Mouse (Mus musculus) G1E (cell line): ENCODE results near the gene Ncapd2. TPM values are rescaled to one million over a fixed set of nuclear protein-coding genes. Genes with fewer than 3 reads are reported as not detected.

Source experiments
- ATAC-seq: 2 replicates; pipeline ENCODE4 v1.8.0; 2016; ENCODE audit warnings: mild to moderate bottlenecking; ENCODE audit not compliant: insufficient number of reproducible peaks, poor library complexity, low FRiP score, severe bottlenecking; ENCODE audit errors: extremely low read depth
- DNase-seq: peaks from one replicate; pipeline ENCODE4 v3.0.0; 2012; ENCODE audit warnings: low spot score
- H3K27me3 ChIP-seq: 2 replicates; pipeline ENCODE4 v1.6.1; 2012; ENCODE audit warnings: mild to moderate bottlenecking, low read length, inconsistent platforms; ENCODE audit not compliant: insufficient read depth
- H3K36me3 ChIP-seq: replicated peaks from 2 replicates; pipeline ENCODE3; 2012; ENCODE audit warnings: mild to moderate bottlenecking, inconsistent platforms
- H3K4me1 ChIP-seq: 2 replicates; pipeline ENCODE4 v1.6.1; 2012; ENCODE audit warnings: low read depth, low read length, inconsistent platforms, mixed read lengths; ENCODE audit not compliant: insufficient read depth
- H3K4me3 ChIP-seq: 2 replicates; pipeline ENCODE4 v1.5.1; 2012; ENCODE audit warnings: low read depth, mild to moderate bottlenecking, inconsistent platforms, low read length, moderate library complexity, mixed read lengths
- H3K9me3 ChIP-seq: replicated peaks from 2 replicates; pipeline ENCODE4 v1.6.1; 2012; ENCODE audit warnings: inconsistent platforms
- CTCF ChIP-seq: IDR thresholded peaks from 2 replicates; pipeline ENCODE4 v1.5.1; 2012; ENCODE audit warnings: low read depth, low read length, inconsistent platforms, mixed read lengths
- GATA1 ChIP-seq: IDR thresholded peaks from 2 replicates; pipeline ENCODE4 v1.6.1; 2012; ENCODE audit warnings: borderline replicate concordance, low read length, inconsistent platforms, mixed read lengths
- GATA2 ChIP-seq: IDR thresholded peaks from 2 replicates; pipeline ENCODE4 v1.6.1; 2012; ENCODE audit warnings: low read depth, low read length, inconsistent platforms, borderline replicate concordance
- POLR2AphosphoS5 ChIP-seq: IDR thresholded peaks from 2 replicates; pipeline ENCODE4 v1.6.1; 2012; ENCODE audit warnings: low read depth, low read length, inconsistent platforms; ENCODE audit not compliant: insufficient replicate concordance
- TAL1 ChIP-seq: conservative IDR thresholded peaks from 2 replicates; pipeline ENCODE4 v1.6.1; 2012; ENCODE audit warnings: low read depth, low read length, inconsistent platforms, mixed read lengths
- polyA plus RNA-seq: library from polyadenylated mRNA; stranded (reverse); fragments of >175 nt; gene quantifications from 2 replicates; pipeline ENCODE4 v1.2.3, GENCODE M21; 2012
- total RNA-seq, 2 experiments: library from RNA; stranded (forward) in 1 of 2; stranded (reverse) in 1 of 2; fragments of 200-1000 nt in 1 of 2; fragments of >200 nt in 1 of 2; fragmentation: Nextera tagmentation in 1 of 2; gene quantifications; 2 replicates each; pipeline ENCODE4 v1.2.3; 2014 to 2017

The Ncapd2 gene
- total and polyA plus RNA-seq, 3 experiments = 243 to 557 (median 269) TPM

DNA sequence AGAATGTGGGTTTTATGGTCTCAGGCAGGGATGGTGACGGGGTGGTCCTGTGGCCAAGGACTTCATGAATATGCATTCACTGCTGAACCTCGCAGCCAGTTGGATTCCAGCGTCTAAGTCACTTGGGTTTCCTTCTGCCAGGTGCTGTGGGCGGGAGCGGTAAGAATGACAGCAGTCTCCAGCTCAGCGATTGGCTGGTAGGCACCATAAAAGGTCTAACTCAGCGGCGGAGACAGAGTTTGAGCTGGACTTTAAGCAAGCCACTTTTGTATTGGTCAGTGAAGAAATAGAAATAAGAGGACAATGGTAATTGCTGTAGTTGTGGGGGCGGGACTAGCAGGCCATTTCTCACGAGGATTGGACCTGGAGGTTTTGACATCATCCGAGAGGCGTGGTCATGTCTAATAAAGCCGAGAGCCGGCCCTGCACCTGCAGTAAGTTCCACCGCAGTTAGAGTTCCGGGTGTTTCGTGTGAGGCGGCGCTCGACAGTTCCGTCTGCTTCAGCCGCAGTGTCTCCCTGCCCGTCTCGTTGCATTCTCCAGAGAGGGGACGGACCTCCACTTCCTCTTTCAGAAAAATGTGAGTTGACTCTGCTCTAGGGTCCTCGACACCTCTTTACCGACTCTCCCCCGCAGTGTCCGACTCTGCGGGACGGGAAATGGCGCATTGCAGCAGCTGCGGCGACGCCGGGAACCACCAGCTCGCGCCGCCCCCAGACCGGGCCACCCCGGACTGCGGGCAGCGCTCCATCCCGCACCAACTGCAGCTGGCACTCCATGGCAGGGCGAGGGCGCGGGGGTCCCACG is 23.9 kb upstream of the Ncapd2 start, which contains the start of gene Vamp1:
Vamp1 (plus strand) TSS at position 404 of the 807 bp plus-strand sequence.
- Histone ChIP-seq H3K9me3 (no peaks in the 10 kb centered on the region), H3K36me3 (peaks cover 29% of the 10 kb centered on the region), H3K4me3 (peak within 1 kb of the TSS; percentile 79), H3K4me1 (peaks cover 30% of the 10 kb centered on the region), H3K27me3 (peaks cover 29% of the 10 kb centered on the region)
- TF ChIP-seq TAL1 = no peak
- peak; percentile 87 for TF ChIP-seq POLR2AphosphoS5
- ATAC-seq = peak; percentile 93
- peak; percentile 97 for DNase-seq

DNA sequence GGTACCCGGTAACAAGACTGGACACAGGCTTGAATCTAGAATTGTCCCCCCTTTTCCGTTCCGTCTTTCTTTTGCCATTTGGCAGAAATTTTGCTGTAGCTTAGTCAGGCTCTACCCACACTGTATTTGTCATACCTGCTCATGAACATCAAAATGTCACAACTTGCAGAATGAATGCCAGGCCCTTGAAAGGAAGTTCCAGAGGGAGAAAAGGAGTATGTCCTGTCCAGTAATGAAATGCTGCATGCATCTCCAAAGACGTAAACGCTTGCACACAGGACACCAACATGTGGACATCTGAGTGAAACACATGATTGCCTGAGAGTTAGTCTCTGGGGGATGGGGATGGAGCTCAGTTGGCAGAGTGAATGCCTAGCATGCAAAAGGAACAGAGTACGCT is 22.2 kb upstream of the Ncapd2 start:
- Histone ChIP-seq H3K27me3 (peaks cover 35% of the 10 kb centered on the region), H3K4me1 (peaks cover 28% of the 10 kb centered on the region), H3K9me3 (no peaks in the 10 kb centered on the region), H3K36me3 (peaks cover 13% of the 10 kb centered on the region), H3K4me3 (no peak overlapping the region)
- ATAC-seq = no peak
- TF ChIP-seq GATA2 (no peak), POLR2AphosphoS5 (no peak), GATA1 (no peak), TAL1 (no peak), CTCF (no peak)
- no peak for DNase-seq

DNA sequence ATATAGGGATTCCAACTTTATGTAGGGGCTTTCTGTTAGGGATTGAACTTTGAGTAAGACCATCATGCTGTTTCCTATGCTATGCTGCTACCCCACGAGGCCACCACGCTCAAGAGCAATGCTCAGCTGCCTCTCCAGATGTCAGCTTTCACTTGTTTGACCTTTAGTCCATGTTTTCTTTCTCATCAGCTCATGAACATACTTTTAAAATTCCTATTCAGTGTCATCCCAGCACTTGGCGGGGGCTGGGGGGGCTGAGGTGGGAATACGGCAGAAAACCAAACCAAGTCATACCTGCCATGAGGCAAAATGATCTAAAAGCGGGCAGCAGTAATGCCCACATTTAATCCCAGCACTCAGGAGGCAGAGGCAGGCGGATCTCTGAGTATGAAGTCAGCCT is 21.6 kb upstream of the Ncapd2 start:
- no peak for ATAC-seq
- H3K4me1 ChIP-seq = peaks cover 22% of the 10 kb centered on the region
- TF ChIP-seq POLR2AphosphoS5 = no peak
- TF ChIP-seq CTCF = no peak
- no peak for TF ChIP-seq TAL1
- TF ChIP-seq GATA2 = no peak
- TF ChIP-seq GATA1 = no peak
- no peaks in the 10 kb centered on the region for H3K9me3 ChIP-seq
- no peak overlapping the region for H3K4me3 ChIP-seq
- H3K36me3 ChIP-seq = peaks cover 7% of the 10 kb centered on the region
- H3K27me3 ChIP-seq = peaks cover 35% of the 10 kb centered on the region
- DNase-seq = no peak

DNA sequence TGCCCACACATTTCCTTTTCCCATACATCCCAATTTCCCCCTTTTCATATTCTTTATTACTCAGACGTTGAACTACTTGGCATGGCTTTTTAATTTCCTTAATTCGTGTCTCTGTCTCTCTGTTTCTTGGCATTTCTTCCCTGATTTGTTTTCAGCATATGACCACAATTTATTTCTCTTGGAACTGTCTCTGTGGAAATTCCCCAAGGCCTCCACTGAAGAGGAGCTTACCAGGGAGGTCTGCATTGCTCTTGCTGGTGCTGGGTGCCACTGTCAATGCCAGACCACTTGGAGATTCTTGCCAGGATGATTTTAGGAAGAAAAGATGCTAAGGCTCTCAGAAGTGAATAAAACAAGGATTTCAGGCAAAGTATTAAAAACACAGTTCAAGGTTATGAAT is 21.1 kb upstream of the Ncapd2 start:
- Histone ChIP-seq H3K36me3 (peaks cover 2% of the 10 kb centered on the region), H3K4me3 (no peak overlapping the region), H3K9me3 (no peaks in the 10 kb centered on the region), H3K27me3 (peaks cover 35% of the 10 kb centered on the region), H3K4me1 (peaks cover 20% of the 10 kb centered on the region)
- no peak for DNase-seq
- no peak for ATAC-seq
- TF ChIP-seq CTCF = no peak
- TF ChIP-seq TAL1 = no peak
- no peak for TF ChIP-seq POLR2AphosphoS5
- no peak for TF ChIP-seq GATA2
- TF ChIP-seq GATA1 = no peak

DNA sequence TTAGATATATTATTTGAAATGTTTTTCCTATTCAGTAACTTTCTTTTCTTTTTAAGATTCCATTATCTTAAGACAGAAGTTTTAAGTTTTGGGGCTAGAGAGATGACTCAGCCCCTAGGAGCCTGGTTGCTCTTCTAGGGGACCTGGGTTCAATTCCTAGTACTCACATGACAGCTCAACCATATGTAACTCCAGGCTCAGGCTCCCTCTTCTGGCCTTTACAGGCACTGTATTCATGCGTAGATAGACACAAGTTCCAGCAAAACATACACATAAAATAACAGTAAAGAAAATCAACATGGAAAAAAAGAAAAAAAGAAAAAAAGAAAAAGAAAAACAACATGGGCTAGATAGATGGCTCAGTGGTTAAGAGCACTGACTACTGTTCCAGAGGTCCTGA is 18.9 kb upstream of the Ncapd2 start:
- no peak for DNase-seq
- ATAC-seq = no peak
- no peak overlapping the region for H3K4me3 ChIP-seq
- peaks cover 4% of the 10 kb centered on the region; the same call in 1 of the 2 replicates for H3K4me1 ChIP-seq
- H3K27me3 ChIP-seq = peaks cover 39% of the 10 kb centered on the region
- no peaks in the 10 kb centered on the region for H3K9me3 ChIP-seq
- no peak for TF ChIP-seq TAL1
- TF ChIP-seq GATA1 = no peak
- TF ChIP-seq CTCF = no peak
- no peak for TF ChIP-seq GATA2
- no peak for TF ChIP-seq POLR2AphosphoS5
- no peaks in the 10 kb centered on the region for H3K36me3 ChIP-seq

DNA sequence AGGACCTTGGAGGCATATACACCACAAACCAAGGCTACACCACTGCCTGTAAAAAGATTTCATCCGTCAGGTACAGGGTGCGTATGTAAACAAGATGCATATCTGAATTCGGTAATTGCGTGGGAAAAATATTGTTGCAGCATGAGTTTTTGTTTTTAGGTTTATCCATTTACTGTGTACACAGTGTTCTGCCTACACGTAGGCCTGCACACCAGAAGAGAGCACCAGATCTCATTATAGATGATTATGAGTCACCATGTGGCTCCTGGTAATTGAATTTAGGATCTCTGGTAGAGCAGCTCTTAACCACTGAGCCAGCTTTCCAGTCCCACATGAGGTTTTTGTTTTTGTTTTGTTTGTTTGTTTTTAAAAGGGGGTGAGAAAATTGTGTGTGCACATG is 5.7 kb upstream of the Ncapd2 start:
- TF ChIP-seq GATA1 (no peak), TAL1 (no peak), CTCF (no peak), POLR2AphosphoS5 (no peak), GATA2 (no peak)
- no peaks in the 10 kb centered on the region for H3K9me3 ChIP-seq
- H3K27me3 ChIP-seq = no peaks in the 10 kb centered on the region
- no peak for DNase-seq
- ATAC-seq = no peak
- no peak overlapping the region for H3K4me3 ChIP-seq
- H3K36me3 ChIP-seq = peaks cover 40% of the 10 kb centered on the region
- peaks cover 13% of the 10 kb centered on the region for H3K4me1 ChIP-seq
